Mouse (Mus musculus) kidney, postnatal 0 days (tissue): ENCODE measurements at regions not wholly inside any gene's neighbourhood (a gene's known extent, or its start where the extent isn't known, plus 50 kb on each side); places are given as distances from the start of the nearest gene placed in this dataset.

Experiments
- ATAC-seq: fragments of 200-750 bp; cut with Nextera tagmentation; replicated peaks from 2 replicates; pipeline ENCODE4 v1.8.0; 2017; ENCODE audit warnings: low read depth, moderate number of reproducible peaks, moderate TSS enrichment, moderate library complexity; ENCODE audit not compliant: low FRiP score
- DNase-seq: peaks from one replicate; pipeline ENCODE4 v3.0.0-alpha.2; 2016; ENCODE audit warnings: low spot score
- H3K27ac ChIP-seq: fragments of 300-500 bp; sonication (generic); 2 replicates; pipeline ENCODE4 v1.5.1; 2014; ENCODE audit warnings: mild to moderate bottlenecking
- H3K27me3 ChIP-seq: fragments of 300-500 bp; sonication (generic); 2 replicates; pipeline ENCODE4 v1.6.1; 2014; ENCODE audit warnings: low read length, mixed read lengths; ENCODE audit not compliant: insufficient read depth
- H3K36me3 ChIP-seq: fragments of 300-500 bp; sonication (generic); 2 replicates; pipeline ENCODE4 v1.6.1; 2014; ENCODE audit warnings: low read length, mixed read lengths; ENCODE audit not compliant: insufficient read depth
- H3K4me1 ChIP-seq: fragments of 300-500 bp; sonication (generic); replicated peaks from 2 replicates; pipeline ENCODE4 v1.6.1; 2014; ENCODE audit warnings: antibody characterized with exemption, low read length, mixed read lengths; ENCODE audit not compliant: insufficient read depth
- H3K4me2 ChIP-seq: fragments of 300-500 bp; sonication (generic); 2 replicates; pipeline ENCODE4 v1.6.1; 2014; ENCODE audit warnings: mild to moderate bottlenecking, low read length, moderate library complexity, mixed read lengths
- H3K4me3 ChIP-seq: fragments of 300-500 bp; sonication (generic); replicated peaks from 2 replicates; pipeline ENCODE4 v1.5.1; 2014; ENCODE audit warnings: low read depth, low read length
- H3K9ac ChIP-seq: fragments of 300-500 bp; sonication (generic); 2 replicates; pipeline ENCODE4 v1.6.1; 2014; ENCODE audit warnings: low read depth, low read length
- H3K9me3 ChIP-seq: fragments of 300-500 bp; sonication (generic); replicated peaks from 2 replicates; pipeline ENCODE4 v1.6.1; 2016; ENCODE audit warnings: low read length, inconsistent platforms, mixed read lengths
- CTCF ChIP-seq: IDR thresholded peaks from 2 replicates; pipeline ENCODE4 v1.5.1; 2016; ENCODE audit warnings: antibody characterized with exemption, low read depth, mild to moderate bottlenecking, moderate library complexity
- WGBS: fragments of 180-500 bp; shearing (Covaris S2); extraction: QIAGEN DNeasy Blood & Tissue Kit; methylation state at CpG from one replicate; pipeline ENCODE4 v1.1.7; 2014; 5-methylcytosine and 5-hydroxymethylcytosine counted together

DNA sequence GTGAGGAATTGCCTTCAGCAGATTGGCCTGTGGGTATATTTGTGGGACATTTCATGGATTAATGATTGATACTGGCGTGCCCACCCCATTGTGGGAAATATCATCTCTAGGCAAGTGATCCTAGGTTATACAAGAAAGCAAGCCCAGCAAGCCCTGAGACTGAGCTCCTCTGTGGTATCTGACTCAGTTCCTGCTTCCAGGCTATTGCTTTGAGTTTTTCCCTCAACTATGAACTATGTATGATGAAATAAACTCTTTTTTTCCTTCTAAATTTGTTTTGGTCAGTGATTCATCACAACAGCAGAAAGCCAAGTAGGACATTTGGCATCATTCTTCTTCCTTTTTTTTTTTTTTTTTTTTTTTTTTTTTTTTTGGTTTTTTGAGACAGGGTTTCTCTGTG lies 119.8 kb downstream of the Tbr1 start:
- no peak overlapping the region for H3K9ac ChIP-seq
- DNase-seq (no peak), ATAC-seq (no peak)
- 80% methylated on average over 1 of the region's 1 CpGs for WGBS
- no peaks in the 10 kb centered on the region for H3K36me3 ChIP-seq
- H3K4me2 ChIP-seq, result no peak overlapping the region
- no peaks in the 10 kb centered on the region for H3K27me3 ChIP-seq
- TF ChIP-seq CTCF, result no peak
- H3K27ac ChIP-seq, result no peak overlapping the region
- no peaks in the 10 kb centered on the region for H3K9me3 ChIP-seq
- no peak overlapping the region for H3K4me3 ChIP-seq
- no peaks in the 10 kb centered on the region for H3K4me1 ChIP-seq

DNA sequence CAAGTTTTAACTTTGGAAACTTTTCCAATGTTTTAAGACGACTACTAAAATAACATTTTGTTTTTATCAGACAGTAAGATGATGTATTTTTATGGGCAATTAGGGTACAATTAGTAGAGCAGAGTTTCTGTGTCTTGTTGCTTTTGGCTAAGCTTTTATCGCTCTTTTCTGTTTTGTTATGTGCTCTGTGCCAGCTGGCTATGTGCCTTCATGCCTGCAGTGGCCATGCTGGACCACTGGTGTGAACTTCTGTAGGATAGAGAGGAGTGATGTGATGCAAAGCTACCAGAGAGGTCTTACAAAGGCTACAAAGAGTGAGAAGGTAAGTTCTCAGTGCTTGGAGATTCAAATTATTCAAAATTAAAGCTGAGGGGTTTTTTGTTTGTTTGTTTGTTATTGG lies 108.0 kb upstream of the Slc4a10 start:
- no peak overlapping the region for H3K4me2 ChIP-seq
- no peak overlapping the region for H3K27ac ChIP-seq
- WGBS, result 52% methylated on average over 2 of the region's 2 CpGs
- H3K4me1 ChIP-seq, result no peaks in the 10 kb centered on the region
- no peaks in the 10 kb centered on the region for H3K27me3 ChIP-seq
- H3K36me3 ChIP-seq, result no peaks in the 10 kb centered on the region
- no peaks in the 10 kb centered on the region for H3K9me3 ChIP-seq
- DNase-seq, result no peak
- H3K9ac ChIP-seq, result no peak overlapping the region
- H3K4me3 ChIP-seq, result no peak overlapping the region
- no peak for TF ChIP-seq CTCF
- ATAC-seq, result no peak

DNA sequence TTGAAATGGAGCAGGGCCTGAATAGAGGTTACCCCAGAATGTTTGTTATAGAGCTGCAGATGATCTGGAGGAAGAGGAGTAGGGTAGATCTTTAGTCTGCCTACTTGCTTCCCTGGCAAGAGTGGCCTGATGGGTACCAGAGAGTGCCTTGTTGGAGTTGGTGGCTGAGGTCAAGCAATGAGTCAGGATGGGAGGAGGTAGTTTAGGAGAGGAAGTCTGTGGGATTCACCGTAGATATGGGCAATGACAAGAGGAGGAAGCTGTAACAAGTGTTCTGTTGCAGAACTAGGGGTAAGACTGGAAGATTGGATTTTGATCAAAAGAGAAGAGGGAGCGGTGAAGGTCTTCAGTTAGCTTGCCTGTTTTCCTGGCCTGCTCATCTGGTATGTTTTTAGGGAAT lies 80.3 kb upstream of the Slc4a10 start:
- Histone ChIP-seq H3K4me1 (no peaks in the 10 kb centered on the region), H3K4me3 (no peak overlapping the region), H3K9me3 (no peaks in the 10 kb centered on the region), H3K4me2 (no peak overlapping the region), H3K27ac (no peak overlapping the region), H3K27me3 (no peaks in the 10 kb centered on the region), H3K36me3 (no peaks in the 10 kb centered on the region), H3K9ac (no peak overlapping the region)
- no peak for TF ChIP-seq CTCF
- no peak for DNase-seq
- no peak for ATAC-seq
- 83% methylated on average over 2 of the region's 2 CpGs for WGBS

DNA sequence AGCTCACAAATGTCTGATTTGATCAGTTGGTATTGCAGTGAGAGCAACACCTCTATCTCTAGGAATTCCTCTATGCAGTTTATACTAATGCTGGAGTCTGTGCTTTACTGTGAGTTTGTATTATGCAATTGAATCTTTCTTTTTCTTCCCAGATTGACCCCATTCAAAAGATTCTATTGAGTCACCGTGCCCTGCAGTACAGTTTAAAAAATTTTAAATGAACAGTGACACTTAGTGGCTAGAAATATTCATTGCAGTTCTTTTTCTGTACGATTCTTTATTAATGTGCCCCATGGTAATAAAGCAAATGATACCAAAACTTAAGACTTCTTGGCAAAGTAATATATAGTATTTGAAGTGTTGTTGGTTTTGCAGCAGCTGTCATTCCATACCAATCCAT lies 78.5 kb upstream of the Slc4a10 start:
- 5% methylated on average over 2 of the region's 2 CpGs for WGBS
- peak; percentile 45 for DNase-seq

DNA sequence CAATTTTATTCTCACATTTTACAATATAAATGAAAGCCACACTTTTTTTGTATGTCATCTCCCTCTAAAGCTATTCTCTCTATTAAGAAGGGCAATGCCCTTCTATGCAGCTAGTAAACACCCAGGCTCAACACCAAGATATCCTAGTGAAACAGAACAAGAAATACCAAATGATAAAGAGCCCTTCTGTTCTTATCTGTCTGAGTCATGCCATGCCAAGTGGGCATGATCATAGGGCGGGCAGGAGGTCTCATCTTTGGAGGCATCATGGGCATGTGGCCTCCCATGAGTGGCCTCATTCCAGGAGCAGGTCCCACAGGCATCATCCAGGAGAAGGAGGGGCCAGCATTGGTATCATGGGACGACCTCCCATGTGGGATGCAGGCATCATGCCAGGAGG lies 76.2 kb upstream of the Slc4a10 start:
- DNase-seq, result no peak
- Histone ChIP-seq H3K4me2 (no peak overlapping the region), H3K27me3 (no peaks in the 10 kb centered on the region), H3K9ac (no peak overlapping the region), H3K36me3 (no peaks in the 10 kb centered on the region), H3K9me3 (no peaks in the 10 kb centered on the region), H3K4me1 (no peaks in the 10 kb centered on the region), H3K27ac (no peak overlapping the region), H3K4me3 (no peak overlapping the region)
- no peak for TF ChIP-seq CTCF
- no peak for ATAC-seq
- WGBS, result 60% methylated on average over 2 of the region's 2 CpGs

More for the DNA sequence above, 78.5 kb upstream of the Slc4a10 start:
- Histone ChIP-seq H3K4me3 (no peak overlapping the region), H3K9ac (no peak overlapping the region), H3K4me1 (no peaks in the 10 kb centered on the region), H3K27me3 (no peaks in the 10 kb centered on the region), H3K9me3 (no peaks in the 10 kb centered on the region), H3K4me2 (no peak overlapping the region), H3K27ac (no peak overlapping the region), H3K36me3 (no peaks in the 10 kb centered on the region)
- no peak for ATAC-seq
- TF ChIP-seq CTCF, result peak; percentile 64

DNA sequence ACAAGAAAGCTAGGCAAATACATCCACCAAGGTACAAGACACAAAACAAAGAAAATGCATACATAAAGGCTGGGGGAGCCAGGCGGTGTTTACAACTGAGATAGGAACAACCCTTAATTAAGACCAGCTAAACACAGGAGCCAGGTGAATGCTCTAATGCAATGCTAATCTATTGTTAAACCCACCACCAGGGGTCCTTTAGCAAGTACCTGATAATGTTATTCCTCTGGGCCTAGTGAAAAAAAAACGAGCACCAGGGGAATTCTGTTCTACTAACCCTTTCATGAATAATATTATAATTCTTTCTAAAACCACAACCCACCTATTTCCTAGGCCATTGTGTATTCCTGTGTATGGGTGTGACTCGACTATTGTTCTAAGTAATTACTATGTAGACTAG lies 61.5 kb upstream of the Slc4a10 start:
- H3K4me2 ChIP-seq, result no peak overlapping the region
- WGBS, result 72% methylated on average over 3 of the region's 3 CpGs
- H3K9ac ChIP-seq, result no peak overlapping the region
- no peaks in the 10 kb centered on the region for H3K9me3 ChIP-seq
- no peak overlapping the region for H3K4me3 ChIP-seq
- no peaks in the 10 kb centered on the region for H3K36me3 ChIP-seq
- ATAC-seq (no peak), DNase-seq (no peak)
- TF ChIP-seq CTCF, result 0 out of 2 replicates have a peak, but pooled peaks have one; percentile 17
- no peaks in the 10 kb centered on the region for H3K4me1 ChIP-seq
- H3K27me3 ChIP-seq, result no peaks in the 10 kb centered on the region
- no peak overlapping the region for H3K27ac ChIP-seq

DNA sequence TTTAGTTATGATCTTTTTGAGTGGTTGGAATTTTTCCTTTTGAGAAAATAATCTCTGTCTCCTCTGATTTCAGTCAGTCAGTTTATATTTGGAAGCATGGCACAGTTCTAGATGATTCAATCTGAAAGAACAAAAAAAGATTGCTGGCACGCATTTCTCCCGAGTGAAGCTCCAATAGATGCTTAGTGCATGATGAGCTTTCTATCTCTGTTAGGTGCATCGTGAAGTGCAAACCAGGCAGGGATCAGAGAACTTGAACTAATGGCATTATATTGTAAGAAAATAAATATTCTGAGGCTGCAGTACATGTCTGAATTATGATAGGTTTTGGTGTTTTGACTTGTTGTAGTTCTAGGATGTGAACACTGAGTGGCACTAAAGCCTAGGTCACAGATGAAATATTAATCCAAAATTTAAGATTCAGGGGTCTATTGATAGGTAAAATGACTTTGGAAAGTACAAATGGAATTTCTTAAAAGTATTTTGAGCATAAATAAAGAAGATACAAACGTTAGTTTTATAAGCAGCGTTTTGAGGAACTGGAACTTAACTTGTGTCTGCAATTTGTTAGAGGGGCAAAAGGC lies 59.2 kb upstream of the Slc4a10 start:
- ATAC-seq (no peak), DNase-seq (peak; percentile 20)
- Histone ChIP-seq H3K27me3 (no peaks in the 10 kb centered on the region), H3K36me3 (no peaks in the 10 kb centered on the region), H3K9ac (no peak overlapping the region), H3K4me3 (no peak overlapping the region), H3K27ac (no peak overlapping the region), H3K4me1 (no peaks in the 10 kb centered on the region), H3K9me3 (no peaks in the 10 kb centered on the region), H3K4me2 (no peak overlapping the region)
- peak; percentile 54 for TF ChIP-seq CTCF
- 47% methylated on average over 5 of the region's 5 CpGs for WGBS
